Mouse (Mus musculus): ENCODE measurements around the gene Prepl. TPM values are rescaled to one million over a fixed set of nuclear protein-coding genes. Genes with fewer than 3 reads are reported as not detected.

Prepl gene
- polyA plus RNA-seq, 1 experiment from 2014 or later: 26.0 TPM

DNA sequence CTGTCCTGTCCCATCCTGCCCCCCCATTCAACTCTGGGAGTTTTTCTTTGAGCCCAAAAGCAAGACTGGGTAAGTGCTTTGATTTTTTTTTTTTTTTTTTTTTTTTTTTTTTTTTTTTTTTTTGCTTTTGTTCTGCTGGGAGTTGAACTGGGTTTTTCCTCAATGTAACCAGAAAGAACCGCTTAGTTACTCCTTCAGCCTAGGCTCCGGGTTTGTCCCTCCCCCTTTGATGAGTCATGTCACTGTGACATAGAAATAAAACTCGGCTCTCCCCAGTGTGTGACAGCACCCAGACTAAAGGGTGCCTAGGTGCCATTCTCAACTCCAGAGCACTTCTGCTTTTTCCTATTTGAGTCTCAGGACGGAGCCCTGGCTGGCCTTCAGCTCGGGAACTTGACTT is 71.2 kb downstream of the Prepl start:
- H3K27me3 ChIP-seq (ENCODE audit: control insufficient read depth, insufficient read depth, low read depth, low read length): no peaks in the 10 kb centered on the region
- no peaks in the 10 kb centered on the region for H3K9me3 ChIP-seq (ENCODE audit: control insufficient read depth, low read length)
- H3K4me2 ChIP-seq (ENCODE audit: low read depth, low read length): no peak overlapping the region
- no peaks in the 10 kb centered on the region for H3K36me3 ChIP-seq (ENCODE audit: control insufficient read depth, insufficient read depth, low read length)
- H3K4me3 ChIP-seq (ENCODE audit: low read length): no peak overlapping the region
- H3K9ac ChIP-seq (ENCODE audit: low read length): no peak overlapping the region
- 79% methylated on average over 5 of the region's 5 CpGs for WGBS
- no peaks in the 10 kb centered on the region; the same call in 1 of the 2 replicates for H3K4me1 ChIP-seq (replicated peaks; ENCODE audit: control insufficient read depth, insufficient read depth, low read length)
- no peak overlapping the region for H3K27ac ChIP-seq (ENCODE audit: low read length)
- ATAC-seq (ENCODE audit: low read depth): no peak

DNA sequence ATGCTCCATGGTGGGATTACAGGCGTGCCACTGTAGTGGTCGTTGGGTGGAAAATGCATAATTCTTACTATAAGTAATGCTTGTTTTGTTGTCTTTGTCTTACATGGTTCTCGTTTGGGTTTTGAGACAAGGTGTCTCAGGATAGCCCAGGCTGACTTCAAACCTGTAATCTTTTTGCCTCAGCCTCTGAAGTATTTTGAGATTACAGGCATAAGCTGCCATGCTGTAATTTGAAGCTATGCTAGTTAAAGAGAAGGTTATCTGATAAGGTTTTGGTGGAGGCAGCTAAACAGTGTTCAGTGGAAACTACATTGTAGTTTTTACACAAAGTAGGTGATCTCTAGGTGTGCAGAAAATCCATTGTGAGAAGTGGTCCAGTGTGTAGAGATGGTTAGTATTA is 71.7 kb downstream of the Prepl start:
- no peak overlapping the region for H3K4me2 ChIP-seq (ENCODE audit: low read depth, low read length)
- whole genome bisulfite sequencing: 90% methylated on average over 3 of the region's 3 CpGs
- no peaks in the 10 kb centered on the region for H3K36me3 ChIP-seq (ENCODE audit: control insufficient read depth, insufficient read depth, low read length)
- no peak overlapping the region for H3K4me3 ChIP-seq (ENCODE audit: low read length)
- H3K9me3 ChIP-seq (ENCODE audit: control insufficient read depth, low read length): no peaks in the 10 kb centered on the region
- H3K4me1 ChIP-seq (replicated peaks; ENCODE audit: control insufficient read depth, insufficient read depth, low read length): no peaks in the 10 kb centered on the region
- H3K27me3 ChIP-seq (ENCODE audit: control insufficient read depth, insufficient read depth, low read depth, low read length): no peaks in the 10 kb centered on the region
- no peak overlapping the region for H3K9ac ChIP-seq (ENCODE audit: low read length)
- H3K27ac ChIP-seq (ENCODE audit: low read length): no peak overlapping the region
- ATAC-seq (ENCODE audit: low read depth): no peak

DNA sequence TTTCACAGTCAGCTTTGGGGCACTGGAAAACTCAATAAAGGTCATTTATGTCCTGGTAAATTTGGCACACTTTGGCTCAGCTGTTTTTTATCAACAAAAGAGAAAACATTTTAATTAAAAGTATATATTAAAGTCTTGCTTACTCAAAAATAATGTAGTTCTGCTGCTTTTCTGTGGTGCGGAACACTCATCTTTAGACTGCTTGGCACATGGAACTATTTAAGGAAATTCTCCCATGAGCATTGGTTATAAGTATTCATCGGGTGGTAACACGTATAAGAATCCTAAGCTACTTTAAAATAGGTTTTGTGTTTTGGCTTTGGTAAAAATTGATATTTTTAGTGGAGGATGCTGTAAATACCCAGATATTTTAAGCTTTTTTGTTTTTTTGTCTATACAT is 75.4 kb downstream of the Prepl start:
- Histone ChIP-seq H3K9ac (ENCODE audit: low read length) (no peak overlapping the region), H3K4me2 (ENCODE audit: low read depth, low read length) (no peak overlapping the region), H3K9me3 (ENCODE audit: control insufficient read depth, low read length) (no peaks in the 10 kb centered on the region), H3K4me1 (replicated peaks; ENCODE audit: control insufficient read depth, insufficient read depth, low read length) (no peaks in the 10 kb centered on the region), H3K27ac (ENCODE audit: low read length) (no peak overlapping the region), H3K4me3 (ENCODE audit: low read length) (no peak overlapping the region), H3K36me3 (ENCODE audit: control insufficient read depth, insufficient read depth, low read length) (peaks cover 6% of the 10 kb centered on the region), H3K27me3 (ENCODE audit: control insufficient read depth, insufficient read depth, low read depth, low read length) (no peaks in the 10 kb centered on the region)
- no peak for ATAC-seq (ENCODE audit: low read depth)
- WGBS: 96% methylated on average over 3 of the region's 3 CpGs

DNA sequence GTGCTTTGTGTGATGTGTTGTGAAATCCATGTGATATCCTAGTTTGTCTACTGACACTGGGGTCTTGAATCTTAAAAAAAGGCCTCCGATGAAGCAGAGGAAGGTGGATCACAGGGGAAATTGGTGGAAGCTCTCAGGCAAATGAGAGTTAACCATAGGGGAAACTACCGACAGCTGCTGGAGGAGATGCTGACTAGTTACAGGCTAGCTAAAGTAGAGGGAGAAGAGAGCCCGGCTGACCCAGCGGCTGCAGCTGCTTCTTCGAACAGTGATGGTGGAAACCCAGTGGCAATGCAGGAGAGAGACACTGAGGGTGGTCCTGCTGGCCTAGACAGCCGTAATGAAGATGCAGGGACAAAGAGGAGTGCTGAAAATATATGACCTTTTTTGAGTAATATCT is 76.6 kb downstream of the Prepl start:
- Histone ChIP-seq H3K4me3 (ENCODE audit: low read length) (no peak overlapping the region), H3K9ac (ENCODE audit: low read length) (no peak overlapping the region), H3K4me2 (ENCODE audit: low read depth, low read length) (no peak overlapping the region), H3K27ac (ENCODE audit: low read length) (no peak overlapping the region), H3K36me3 (ENCODE audit: control insufficient read depth, insufficient read depth, low read length) (peaks cover 6% of the 10 kb centered on the region), H3K4me1 (replicated peaks; ENCODE audit: control insufficient read depth, insufficient read depth, low read length) (no peaks in the 10 kb centered on the region), H3K9me3 (ENCODE audit: control insufficient read depth, low read length) (no peaks in the 10 kb centered on the region), H3K27me3 (ENCODE audit: control insufficient read depth, insufficient read depth, low read depth, low read length) (no peaks in the 10 kb centered on the region)
- 84% methylated on average over 6 of the region's 6 CpGs for WGBS
- ATAC-seq (ENCODE audit: low read depth): no peak

Other genes with a start within 250 kb of the Prepl start
- gene Ppm1b, start 133.5 kb downstream of the Prepl start, polyA plus RNA-seq (2015; fragmentation: Nextera tagmentation; extraction: Ambion mirVana): 53.8 and 54.6 TPM in 2 replicates
- 0.59 TPM in 1 of 2 replicates, not detected in the other for gene Slc3a1, start 61.9 kb downstream of the Prepl start, polyA plus RNA-seq (2015; fragmentation: Nextera tagmentation; extraction: Ambion mirVana)
- gene Camkmt, start 311 bp upstream of the Prepl start, polyA plus RNA-seq (2015; fragmentation: Nextera tagmentation; extraction: Ambion mirVana): 10.9 and 11.7 TPM in 2 replicates

All from lung, embryonic 16.5 days (tissue).